ENCODE assay signal across 8 mouse cellular contexts in the genomic region with DNA sequence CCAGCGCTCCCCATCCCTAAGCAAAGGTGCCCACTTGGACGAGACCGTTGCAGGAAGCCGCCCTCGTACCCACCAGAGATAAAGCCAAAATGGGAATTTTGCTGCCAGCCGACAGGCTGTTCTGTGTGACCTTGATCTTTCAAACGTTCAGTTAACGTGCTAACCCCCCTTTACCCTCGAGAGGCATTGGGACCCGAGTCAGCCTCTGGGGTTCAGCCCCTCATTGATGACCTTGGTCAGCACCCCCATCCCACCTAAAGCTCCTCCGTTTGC. TPM values are rescaled to one million over a fixed set of nuclear protein-coding genes. Genes with fewer than 3 reads are reported as not detected.
DNase-seq lines count a peak whose midpoint lies in the region; ATAC-seq and TF ChIP-seq lines count a peak whose summit lies in the region.

No protein-coding gene starts in this region.

- H3K4me1 ChIP-seq in heart, embryonic 12.5 days (replicated peaks), result peaks cover 31% of the 10 kb centered on the region
- peaks cover 9 to 32% of the 10 kb centered on the region in 2 experiments for H3K4me1 ChIP-seq in MEL (ENCODE audit: control insufficient read depth in 1 of 2, insufficient read depth in 2 of 2, low read length in 2 of 2)
- H3K4me1 ChIP-seq in heart, postnatal 0 days (ENCODE audit: control insufficient read depth, insufficient read depth), result 0 out of 2 replicates have a peak, but pooled peaks cover 3% of the 10 kb centered on the region
- peaks cover 81% of the 10 kb centered on the region for H3K4me1 ChIP-seq in midbrain, embryonic 10.5 days

- ATAC-seq in heart, embryonic 12.5 days (ENCODE audit: insufficient number of reproducible peaks, low FRiP score), result no peak
- ATAC-seq in heart, postnatal 0 days (ENCODE audit: insufficient read depth, low read depth), result no peak
- ATAC-seq in erythroid progenitor cell, adult 5-6 weeks (replicated peaks; ENCODE audit: low FRiP score, poor library complexity, severe bottlenecking), result no peak

- no peaks in the 10 kb centered on the region for H3K9me3 ChIP-seq in heart, embryonic 12.5 days (replicated peaks)
- no peaks in the 10 kb centered on the region for H3K9me3 ChIP-seq in MEL (replicated peaks; ENCODE audit: insufficient read depth, low read length)
- H3K9me3 ChIP-seq in heart, postnatal 0 days (replicated peaks; ENCODE audit: control insufficient read depth, low read length), result no peaks in the 10 kb centered on the region
- no peaks in the 10 kb centered on the region for H3K9me3 ChIP-seq in midbrain, embryonic 10.5 days (replicated peaks)

- 3% methylated on average over 11 of the region's 11 CpGs for WGBS in heart, embryonic 12.5 days
- 4% methylated on average over 11 of the region's 11 CpGs for WGBS in heart, postnatal 0 days
- 14% methylated on average over 11 of the region's 11 CpGs for WGBS in midbrain, embryonic 10.5 days

- no peak for TF ChIP-seq RAD21 in MEL (IDR thresholded peaks at IDR 0.05; ENCODE audit: low read depth, low read length)

- H3K36me3 ChIP-seq in heart, embryonic 12.5 days, result no peaks in the 10 kb centered on the region
- peaks cover 0 to 17% of the 10 kb centered on the region in 2 experiments; a peak in 2 of 4 replicates for H3K36me3 ChIP-seq in MEL (ENCODE audit: control insufficient read depth in 1 of 2, insufficient read depth in 2 of 2, low read length in 2 of 2)
- H3K36me3 ChIP-seq in heart, postnatal 0 days (replicated peaks; ENCODE audit: control insufficient read depth, insufficient read depth, low read length), result no peaks in the 10 kb centered on the region
- peaks cover 8% of the 10 kb centered on the region for H3K36me3 ChIP-seq in midbrain, embryonic 10.5 days

- no peak for TF ChIP-seq POLR2A in MEL (IDR thresholded peaks at IDR 0.05; ENCODE audit: control insufficient read depth in 1 of 2, insufficient read depth in 1 of 2, low read depth in 1 of 2, low read length in 2 of 2, poor library complexity in 1 of 2)

- TF ChIP-seq CTCF in MEL (IDR thresholded peaks at IDR 0.05 in 2 of 3, conservative IDR thresholded peaks at IDR 0.05 in 1 of 3; ENCODE audit: control insufficient read depth in 1 of 3, insufficient read depth in 1 of 3, low read depth in 2 of 3, low read length in 3 of 3, poor library complexity in 1 of 3, severe bottlenecking in 1 of 3), result no peak
- no peak for TF ChIP-seq CTCF in heart, postnatal 0 days (IDR thresholded peaks at IDR 0.05; ENCODE audit: low read depth)

- H3K27ac ChIP-seq in heart, embryonic 12.5 days (ENCODE audit: poor library complexity, severe bottlenecking), result peak overlapping the region; percentile 61
- 0 out of 2 replicates have a peak overlapping the region, but pooled peaks have one; percentile 12 for H3K27ac ChIP-seq in MEL (ENCODE audit: control insufficient read depth, low read depth, low read length)
- peak overlapping the region; percentile 67 for H3K27ac ChIP-seq in heart, postnatal 0 days (ENCODE audit: low read depth)
- H3K27ac ChIP-seq in midbrain, embryonic 10.5 days (replicated peaks), result peak overlapping the region; percentile 90

- DNase-seq in heart, postnatal 36 days, result no peak
- DNase-seq in MEL (ENCODE audit: low read depth, low spot score), result no peak
- DNase-seq in heart, postnatal 0 days (ENCODE audit: low spot score), result no peak
- DNase-seq in midbrain, embryonic 10.5 days (ENCODE audit: low spot score), result no peak
- DNase-seq in layer of hippocampus, adult 9-11 months, result no peak
- no peak for DNase-seq in left cerebral cortex, postnatal 14 days (ENCODE audit: low spot score in 2 of 2)

- H3K9ac ChIP-seq in heart, embryonic 12.5 days, result peak overlapping the region; percentile 62
- H3K9ac ChIP-seq in MEL (ENCODE audit: control insufficient read depth, low read depth, low read length, poor library complexity, severe bottlenecking), result peak overlapping the region; percentile 70
- H3K9ac ChIP-seq in heart, postnatal 0 days (replicated peaks; ENCODE audit: low read depth, low read length), result peak overlapping the region; percentile 40

- H3K4me3 ChIP-seq in heart, embryonic 12.5 days, result peak overlapping the region; percentile 71
- H3K4me3 ChIP-seq in MEL (ENCODE audit: control insufficient read depth in 1 of 2, insufficient read depth in 1 of 2, low read depth in 2 of 2, low read length in 2 of 2), result peak overlapping the region; percentile 63 to 92
- H3K4me3 ChIP-seq in heart, postnatal 0 days (ENCODE audit: low read depth, low read length), result peak overlapping the region; percentile 61
- H3K4me3 ChIP-seq in midbrain, embryonic 10.5 days, result peak overlapping the region; percentile 89

- no peaks in the 10 kb centered on the region for H3K27me3 ChIP-seq in heart, embryonic 12.5 days (replicated peaks)
- H3K27me3 ChIP-seq in MEL (ENCODE audit: control insufficient read depth in 1 of 2, insufficient read depth in 2 of 2, low read length in 2 of 2), result no peaks in the 10 kb centered on the region
- no peaks in the 10 kb centered on the region for H3K27me3 ChIP-seq in heart, postnatal 0 days (ENCODE audit: control insufficient read depth, insufficient read depth, low read length)
- H3K27me3 ChIP-seq in midbrain, embryonic 10.5 days (ENCODE audit: low read depth, poor library complexity, severe bottlenecking), result peaks cover 20% of the 10 kb centered on the region

- H3K79me2 ChIP-seq in MEL (ENCODE audit: control insufficient read depth, insufficient read depth, low read length, poor library complexity), result peaks cover 7% of the 10 kb centered on the region

- intact Hi-C loops in heart, postnatal 36 days (cut with DNase I), result loop anchor here (5.0 kb wide), 2 partner anchors 68 to 122 kb away; no protein-coding TSS in a partner anchor
- intact Hi-C loops in left cerebral cortex, postnatal 14 days (cut with DNase I), result loop anchor here (5.0 kb wide), 5 partner anchors 42 to 122 kb away; no protein-coding TSS in a partner anchor

- H3K4me2 ChIP-seq in heart, embryonic 12.5 days, result peak overlapping the region; percentile 97
- H3K4me2 ChIP-seq in heart, postnatal 0 days (ENCODE audit: low read depth, low read length), result peak overlapping the region; percentile 65

- TF ChIP-seq EP300 in MEL (IDR thresholded peaks at IDR 0.05; ENCODE audit: low read depth in 1 of 2, low read length in 2 of 2), result 0 out of 4 replicates have a peak, but pooled peaks of 1 of the 2 experiments have one; percentile 2
- no peak for TF ChIP-seq EP300 in heart, postnatal 0 days (IDR thresholded peaks at IDR 0.05; ENCODE audit: low read depth)

TF ChIP-seq in MEL, 35 proteins besides CTCF, POLR2A, EP300 and RAD21:
- TF ChIP-seq ZNF384 (IDR thresholded peaks at IDR 0.05; ENCODE audit: low read depth, low read length) (no peak), ZC3H11A (IDR thresholded peaks at IDR 0.05; ENCODE audit: low read depth, low read length) (no peak), MEF2A (IDR thresholded peaks at IDR 0.05; ENCODE audit: extremely low read depth, insufficient replicate concordance, low read depth, low read length, poor library complexity, severe bottlenecking) (no peak), UBTF (IDR thresholded peaks at IDR 0.05; ENCODE audit: borderline replicate concordance, insufficient read depth, low read depth, low read length) (no peak), CHD2 (IDR thresholded peaks at IDR 0.05; ENCODE audit: low read length) (no peak), ZMIZ1 (IDR thresholded peaks at IDR 0.05; ENCODE audit: low read depth, low read length) (no peak), POLR2AphosphoS5 (IDR thresholded peaks at IDR 0.05; ENCODE audit: borderline replicate concordance, low read depth, low read length) (no peak), NELFE (IDR thresholded peaks at IDR 0.05; ENCODE audit: low read depth, low read length) (no peak), ETS1 (IDR thresholded peaks at IDR 0.05; ENCODE audit: low read depth, low read length) (no peak)

RNA-seq across cellular contexts. Expression of gene Prex1, which starts 0.7 kb away (rescaled TPM):
- 12.0 and 13.6 TPM in 2 replicates for polyA plus RNA-seq in heart, embryonic 12.5 days (2016; fragmentation: Nextera tagmentation; extraction: Ambion mirVana)
- total RNA-seq in heart, postnatal 36 days (2021), result 1 to 10 TPM; 5.7 to 6.1 TPM
- total RNA-seq in MEL (2012; rRNA removed), result 8.0 and 8.5 TPM in 2 replicates
- 10 to 100 TPM; 15.8 to 33.1 TPM for polyA plus RNA-seq in MEL (2012; ENCODE audit: insufficient read depth in 1 of 2, insufficient read length in 2 of 2, low read depth in 1 of 2, low replicate concordance in 2 of 2, missing spikeins in 1 of 2)
- 6.2 and 12.2 TPM in 2 replicates for total RNA-seq in heart, postnatal 0 days (2014; rRNA removed; ENCODE audit: low replicate concordance)
- 3.7 and 4.0 TPM in 2 replicates for polyA plus RNA-seq in heart, postnatal 0 days (2015; fragmentation: Nextera tagmentation; extraction: Ambion mirVana)
- polyA plus RNA-seq in midbrain, embryonic 10.5 days (2016; fragmentation: Nextera tagmentation; extraction: Ambion mirVana), result 32.3 and 33.7 TPM in 2 replicates
- 24.9 and 86.4 TPM in 2 replicates for total RNA-seq in erythroid progenitor cell, adult 5-6 weeks (2015; ENCODE audit: low replicate concordance)
- 60.8 and 88.9 TPM in 2 replicates for total RNA-seq in erythroid progenitor cell, adult 5-6 weeks (2017; ENCODE audit: low replicate concordance)
- total RNA-seq in left cerebral cortex, postnatal 14 days (2021), result 100 to 1,000 TPM; 119 to 132 TPM

Comparison
In these comparisons a context has a peak if more than half of its experiments do, and no peak if none do; other contexts are left out.
1. H3K27ac ChIP-seq: peak in every context shown above with its lines; median percentile 90 in midbrain, embryonic 10.5 days; 67 in heart, postnatal 0 days; 61 in heart, embryonic 12.5 days; 12 in MEL.